Mouse (Mus musculus): ENCODE data around the gene Vwa8.

DNA sequence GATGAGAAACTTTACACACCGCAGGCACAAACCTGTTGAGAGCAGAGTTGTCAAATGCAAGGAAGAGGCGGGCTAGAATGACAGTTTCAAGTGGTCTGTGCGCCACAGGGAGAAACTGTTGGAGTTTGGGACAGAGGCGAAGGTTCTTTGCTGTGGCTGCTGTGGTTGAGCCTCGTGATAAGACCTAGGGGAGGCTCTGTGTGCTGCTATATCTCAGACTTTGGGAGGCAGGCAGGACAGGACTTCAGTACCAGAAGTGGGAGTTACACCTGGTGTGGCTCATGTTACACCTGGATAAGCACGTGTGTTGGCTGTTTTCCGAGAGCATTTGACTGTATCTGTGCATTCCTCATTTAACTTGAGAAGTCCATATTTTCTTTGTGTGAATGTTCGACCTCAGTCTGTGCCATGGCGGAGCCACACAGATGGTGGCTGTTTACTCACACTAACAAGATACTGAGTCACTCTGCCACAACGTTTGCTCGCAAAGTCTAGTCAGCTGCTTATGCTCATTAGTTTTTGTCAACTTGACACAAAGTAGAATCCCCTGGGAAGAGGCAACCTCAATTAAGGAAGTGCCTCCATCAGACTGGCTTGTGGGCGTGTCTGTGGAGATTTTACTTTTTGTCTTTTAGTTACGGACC lies 29.7 kb downstream of the Vwa8 start:
- TF ChIP-seq CTCF (IDR thresholded peaks at IDR 0.05; ENCODE audit: extremely low read depth, insufficient read length, insufficient replicate concordance, low read depth, low read length): no peak
- TF ChIP-seq POLR2A (IDR thresholded peaks at IDR 0.05; ENCODE audit: low read depth, low read length): no peak

All from small intestine, adult 2 months (tissue).